Mouse (Mus musculus) midbrain, embryonic 13.5 days (tissue): ENCODE data around the gene Dck. TPM values are rescaled to one million over a fixed set of nuclear protein-coding genes. Genes with fewer than 3 reads are reported as not detected.

Experiments used
- ATAC-seq: fragments of 200-750 bp; cut with Nextera tagmentation; 2 replicates; pipeline ENCODE4 v1.8.0; 2017; ENCODE audit warnings: mild to moderate bottlenecking, moderate TSS enrichment, moderate library complexity
- H3K27ac ChIP-seq: fragments of 300-500 bp; sonication (generic); 2 replicates; pipeline ENCODE4 v1.5.1; 2015; ENCODE audit warnings: inconsistent platforms, mild to moderate bottlenecking, moderate library complexity
- H3K27me3 ChIP-seq: fragments of 300-500 bp; sonication (generic); 2 replicates; pipeline ENCODE4 v1.6.1; 2015; ENCODE audit warnings: mild to moderate bottlenecking, inconsistent platforms
- H3K36me3 ChIP-seq: fragments of 300-500 bp; sonication (generic); 2 replicates; pipeline ENCODE4 v1.6.1; 2015; ENCODE audit warnings: mild to moderate bottlenecking, inconsistent platforms
- H3K4me1 ChIP-seq: fragments of 300-500 bp; sonication (generic); replicated peaks from 2 replicates; pipeline ENCODE4 v1.6.1; 2015; ENCODE audit warnings: inconsistent platforms
- H3K4me2 ChIP-seq: fragments of 300-500 bp; sonication (generic); replicated peaks from 2 replicates; pipeline ENCODE4 v1.6.1; 2015; ENCODE audit warnings: moderate library complexity, mild to moderate bottlenecking, inconsistent platforms
- H3K4me3 ChIP-seq: fragments of 300-500 bp; sonication (generic); replicated peaks from 2 replicates; pipeline ENCODE4 v1.5.1; 2015; ENCODE audit warnings: mild to moderate bottlenecking, inconsistent platforms
- H3K9ac ChIP-seq: fragments of 300-500 bp; sonication (generic); replicated peaks from 2 replicates; pipeline ENCODE4 v1.6.1; 2015; ENCODE audit warnings: mild to moderate bottlenecking, inconsistent platforms
- H3K9me3 ChIP-seq: fragments of 300-500 bp; sonication (generic); 2 replicates; pipeline ENCODE4 v1.6.1; 2016; ENCODE audit warnings: mild to moderate bottlenecking, inconsistent platforms
- WGBS: fragments of 180-500 bp; shearing (Covaris S2); methylation state at CpG from one replicate; pipeline ENCODE4 v1.1.7; 2015; 5-methylcytosine and 5-hydroxymethylcytosine counted together
- polyA plus RNA-seq: library from polyadenylated mRNA; unstranded; fragments of >200 nt; fragmentation: Nextera tagmentation; extraction: Ambion mirVana; gene quantifications from 2 replicates; pipeline ENCODE4 v1.2.1, GENCODE M21; 2015

Gene Dck
- polyA plus RNA-seq, 1 experiment from 2014 or later, result 82.1 TPM

- Histone ChIP-seq H3K27ac (no peak overlapping the region), H3K36me3 (no peaks in the 10 kb centered on the region), H3K9ac (no peak overlapping the region), H3K4me3 (no peak overlapping the region), H3K27me3 (no peaks in the 10 kb centered on the region), H3K4me1 (no peaks in the 10 kb centered on the region), H3K9me3 (no peaks in the 10 kb centered on the region), H3K4me2 (no peak overlapping the region)
- no peak for ATAC-seq
- 54% methylated on average over 9 of the region's 9 CpGs for WGBS
Observed at GRCm38 (mm10) chr5:88795910-88796584, 31.3 kb downstream of the Dck start.

DNA sequence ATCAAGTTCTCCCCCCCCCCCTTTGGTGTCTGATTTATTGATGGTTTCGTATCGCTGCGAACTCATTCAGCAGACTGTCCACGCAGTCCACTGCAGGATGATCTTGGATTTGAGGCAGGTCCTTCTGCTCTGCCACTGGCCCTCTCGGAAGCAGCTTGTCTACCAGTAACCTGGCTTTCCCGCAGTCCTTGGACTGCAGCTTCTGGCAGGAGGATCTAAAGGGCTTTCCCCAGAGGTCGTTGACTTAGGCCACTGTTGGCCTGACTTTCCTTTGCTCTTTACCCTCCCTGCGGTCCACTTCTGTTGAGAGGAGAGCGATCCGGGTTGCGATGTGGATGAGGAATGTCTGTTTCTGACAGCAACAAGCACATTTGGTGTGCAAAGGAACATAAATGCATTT is 31.8 kb downstream of the Dck start:
- no peak overlapping the region for H3K4me3 ChIP-seq
- H3K4me2 ChIP-seq, result no peak overlapping the region
- H3K9me3 ChIP-seq, result no peaks in the 10 kb centered on the region
- WGBS, result 77% methylated on average over 11 of the region's 11 CpGs
- no peaks in the 10 kb centered on the region for H3K27me3 ChIP-seq
- ATAC-seq, result no peak
- no peak overlapping the region for H3K9ac ChIP-seq
- H3K4me1 ChIP-seq, result no peaks in the 10 kb centered on the region
- H3K27ac ChIP-seq, result no peak overlapping the region
- H3K36me3 ChIP-seq, result no peaks in the 10 kb centered on the region

DNA sequence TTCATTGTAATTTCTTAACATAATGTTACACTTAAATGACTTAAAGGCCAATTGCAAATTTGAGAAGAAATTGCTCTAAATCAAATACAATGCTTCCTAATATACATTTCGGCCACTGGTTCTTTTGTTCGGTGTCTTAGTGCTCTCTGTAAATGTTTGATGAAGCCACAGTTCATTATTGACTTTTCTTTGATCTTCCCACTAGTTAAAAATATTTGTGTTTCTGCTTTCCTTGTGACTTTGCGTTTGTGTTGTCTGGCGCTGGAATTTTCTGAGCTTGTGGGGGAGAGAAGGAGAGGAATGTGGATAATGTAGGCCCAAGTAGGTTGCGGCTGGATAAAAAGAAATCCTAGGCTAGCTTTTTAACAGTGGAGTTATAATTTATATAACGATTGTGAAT is 32.3 kb downstream of the Dck start:
- 83% methylated on average over 6 of the region's 6 CpGs for WGBS
- Histone ChIP-seq H3K27ac (no peak overlapping the region), H3K9ac (no peak overlapping the region), H3K4me3 (no peak overlapping the region), H3K4me1 (no peaks in the 10 kb centered on the region), H3K27me3 (no peaks in the 10 kb centered on the region), H3K4me2 (no peak overlapping the region), H3K9me3 (no peaks in the 10 kb centered on the region), H3K36me3 (no peaks in the 10 kb centered on the region)
- no peak for ATAC-seq

DNA sequence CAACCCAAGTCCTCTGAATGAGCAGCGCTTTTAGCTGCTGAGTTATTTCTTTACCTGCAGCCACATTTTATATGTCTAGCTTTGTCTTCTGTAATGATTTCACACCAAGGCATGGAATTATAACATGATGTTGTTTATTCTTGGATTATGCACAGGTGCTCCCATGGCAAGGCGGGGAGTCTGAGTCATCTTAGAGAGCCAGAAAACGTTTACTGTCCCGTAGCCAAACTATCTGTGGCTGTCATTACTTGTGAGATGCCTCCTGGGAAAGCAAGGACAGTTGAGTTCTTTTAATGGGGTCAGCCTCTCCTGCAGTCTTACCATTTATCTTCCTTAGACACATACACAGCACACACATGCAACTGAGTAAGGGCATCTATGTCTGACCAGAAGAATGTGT is 40.8 kb downstream of the Dck start:
- H3K27me3 ChIP-seq, result no peaks in the 10 kb centered on the region
- no peak overlapping the region for H3K4me3 ChIP-seq
- 0 out of 2 replicates have a peak, but pooled peaks cover 6% of the 10 kb centered on the region for H3K4me1 ChIP-seq
- ATAC-seq, result no peak
- no peak overlapping the region for H3K9ac ChIP-seq
- H3K9me3 ChIP-seq, result no peaks in the 10 kb centered on the region
- no peaks in the 10 kb centered on the region for H3K36me3 ChIP-seq
- 93% methylated on average over 4 of the region's 4 CpGs for WGBS
- no peak overlapping the region for H3K27ac ChIP-seq
- no peak overlapping the region for H3K4me2 ChIP-seq

GRCm38 (mm10) chr5:88806278-88806677 is 41.5 kb downstream of the Dck start:
- Histone ChIP-seq H3K27me3 (no peaks in the 10 kb centered on the region), H3K9me3 (no peaks in the 10 kb centered on the region), H3K4me3 (no peak overlapping the region), H3K36me3 (no peaks in the 10 kb centered on the region), H3K9ac (0 out of 2 replicates have a peak overlapping the region, but pooled peaks have one; percentile 6), H3K4me1 (0 out of 2 replicates have a peak, but pooled peaks cover 6% of the 10 kb centered on the region), H3K4me2 (no peak overlapping the region), H3K27ac (no peak overlapping the region)
- 23% methylated on average over 5 of the region's 5 CpGs for WGBS
- ATAC-seq, result no peak

- H3K9me3 ChIP-seq, result no peaks in the 10 kb centered on the region
- 36% methylated on average over 9 of the region's 9 CpGs for WGBS
- H3K27me3 ChIP-seq, result no peaks in the 10 kb centered on the region
- ATAC-seq, result no peak
- no peak overlapping the region for H3K27ac ChIP-seq
- no peaks in the 10 kb centered on the region for H3K36me3 ChIP-seq
- H3K4me1 ChIP-seq, result 0 out of 2 replicates have a peak, but pooled peaks cover 6% of the 10 kb centered on the region
- no peak overlapping the region for H3K4me3 ChIP-seq
- no peak overlapping the region for H3K4me2 ChIP-seq
- H3K9ac ChIP-seq, result no peak overlapping the region
Observed at GRCm38 (mm10) chr5:88807342-88807741, 42.5 kb downstream of the Dck start.

- ATAC-seq, result no peak
- Histone ChIP-seq H3K4me2 (no peak overlapping the region), H3K4me3 (no peak overlapping the region), H3K36me3 (no peaks in the 10 kb centered on the region), H3K9ac (no peak overlapping the region), H3K9me3 (no peaks in the 10 kb centered on the region), H3K27me3 (no peaks in the 10 kb centered on the region), H3K27ac (no peak overlapping the region), H3K4me1 (no peaks in the 10 kb centered on the region)
- WGBS, result 90% methylated on average over 2 of the region's 2 CpGs
Observed at GRCm38 (mm10) chr5:88813188-88813587, 48.4 kb downstream of the Dck start.

DNA sequence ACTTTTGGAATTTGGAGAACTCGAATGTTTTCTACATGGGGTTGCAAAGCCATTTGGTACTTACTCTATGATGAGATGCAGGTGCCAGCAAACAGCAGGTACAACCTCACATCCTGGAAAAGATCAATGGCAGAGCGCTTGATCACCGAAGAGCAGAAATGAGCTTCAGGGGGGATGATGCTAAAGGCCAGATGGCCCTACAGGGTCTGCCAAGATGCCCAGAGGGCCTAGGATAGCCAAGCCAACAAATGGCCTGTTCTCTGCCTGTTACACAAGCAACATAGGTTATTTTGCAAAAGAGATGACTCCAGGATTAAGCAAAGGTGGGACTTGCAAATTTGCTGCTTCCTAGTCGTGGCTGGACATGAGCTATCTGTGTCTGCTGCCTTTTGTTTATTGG is 49.8 kb downstream of the Dck start:
- Histone ChIP-seq H3K4me1 (no peaks in the 10 kb centered on the region), H3K27ac (no peak overlapping the region), H3K9ac (no peak overlapping the region), H3K9me3 (no peaks in the 10 kb centered on the region), H3K27me3 (no peaks in the 10 kb centered on the region), H3K4me2 (no peak overlapping the region), H3K36me3 (no peaks in the 10 kb centered on the region), H3K4me3 (no peak overlapping the region)
- 78% methylated on average over 4 of the region's 4 CpGs for WGBS
- no peak for ATAC-seq

DNA sequence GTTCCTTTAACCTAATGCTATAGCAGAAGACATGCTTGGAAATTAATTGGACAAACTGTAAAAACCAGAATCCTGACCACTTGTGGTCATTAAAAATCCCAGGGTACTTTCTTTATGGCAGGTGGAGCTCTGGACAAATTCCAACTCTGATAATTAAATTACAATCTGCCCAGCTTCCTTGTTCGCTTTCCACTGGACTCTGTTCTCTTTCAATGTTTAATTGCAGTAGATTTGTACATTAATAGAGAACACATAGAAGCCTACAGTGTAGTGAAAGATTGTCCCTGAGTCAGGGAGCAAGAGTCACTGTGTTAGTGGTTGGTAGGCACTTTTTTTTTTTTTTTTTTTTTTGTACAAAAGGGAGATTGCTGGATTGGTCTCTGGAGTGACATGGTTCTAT is 56.7 kb downstream of the Dck start:
- no peak overlapping the region for H3K27ac ChIP-seq
- no peak overlapping the region for H3K4me3 ChIP-seq
- no peaks in the 10 kb centered on the region for H3K9me3 ChIP-seq
- no peaks in the 10 kb centered on the region for H3K27me3 ChIP-seq
- 0 out of 2 replicates have a peak, but pooled peaks cover 3% of the 10 kb centered on the region for H3K4me1 ChIP-seq
- no peak for ATAC-seq
- H3K36me3 ChIP-seq, result no peaks in the 10 kb centered on the region
- no peak overlapping the region for H3K9ac ChIP-seq
- 84% methylated on average over 1 of the region's 1 CpGs for WGBS
- H3K4me2 ChIP-seq, result no peak overlapping the region

GRCm38 (mm10) chr5:88824838-88825237 is 60.0 kb downstream of the Dck start:
- ATAC-seq, result no peak
- Histone ChIP-seq H3K4me3 (no peak overlapping the region), H3K36me3 (no peaks in the 10 kb centered on the region), H3K9ac (no peak overlapping the region), H3K9me3 (no peaks in the 10 kb centered on the region), H3K4me1 (0 out of 2 replicates have a peak, but pooled peaks cover 3% of the 10 kb centered on the region), H3K27me3 (no peaks in the 10 kb centered on the region), H3K4me2 (no peak overlapping the region), H3K27ac (no peak overlapping the region)
- WGBS, result 65% methylated on average over 10 of the region's 10 CpGs

DNA sequence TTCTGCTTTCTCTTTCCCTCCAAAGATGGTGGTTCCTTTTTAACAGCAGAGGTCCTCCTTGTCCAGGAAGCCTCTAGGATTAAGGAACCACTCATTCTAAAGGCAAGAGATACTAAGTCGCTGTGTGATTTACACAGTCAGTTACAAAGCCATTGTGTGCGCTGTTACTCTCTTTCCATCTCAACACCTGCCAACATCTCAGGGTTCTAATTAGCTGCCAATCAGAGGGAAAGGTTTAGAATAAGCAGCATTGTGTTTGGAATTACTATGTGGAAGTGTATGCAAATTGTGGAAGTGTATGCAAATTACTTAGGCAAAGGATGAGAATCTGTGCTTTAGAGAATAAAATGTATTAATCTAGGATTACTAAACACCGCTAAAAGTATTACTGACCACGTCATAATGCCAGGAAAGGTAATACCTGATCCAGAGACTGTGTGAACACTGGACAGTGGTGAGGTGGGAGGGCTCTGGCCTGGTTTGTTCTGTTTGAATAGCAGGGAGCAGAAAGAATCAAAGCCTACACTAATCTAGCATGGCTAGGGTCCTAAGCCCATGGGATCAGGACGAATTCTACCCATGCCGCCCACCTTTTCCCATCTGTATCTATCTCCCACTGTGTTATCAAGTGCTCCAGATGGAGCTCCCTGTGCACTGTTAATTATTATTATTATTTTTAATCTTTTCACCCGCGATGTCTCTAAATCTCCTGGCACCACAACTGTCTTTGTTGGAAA is 65.2 kb downstream of the Dck start:
- H3K9ac ChIP-seq, result no peak overlapping the region
- no peaks in the 10 kb centered on the region for H3K27me3 ChIP-seq
- H3K4me3 ChIP-seq, result no peak overlapping the region
- H3K4me2 ChIP-seq, result no peak overlapping the region
- no peaks in the 10 kb centered on the region for H3K9me3 ChIP-seq
- H3K27ac ChIP-seq, result no peak overlapping the region
- 0 out of 2 replicates have a peak, but pooled peaks cover 5% of the 10 kb centered on the region for H3K4me1 ChIP-seq
- 57% methylated on average over 8 of the region's 8 CpGs for WGBS
- H3K36me3 ChIP-seq, result no peaks in the 10 kb centered on the region
- ATAC-seq, result peak; percentile 77

DNA sequence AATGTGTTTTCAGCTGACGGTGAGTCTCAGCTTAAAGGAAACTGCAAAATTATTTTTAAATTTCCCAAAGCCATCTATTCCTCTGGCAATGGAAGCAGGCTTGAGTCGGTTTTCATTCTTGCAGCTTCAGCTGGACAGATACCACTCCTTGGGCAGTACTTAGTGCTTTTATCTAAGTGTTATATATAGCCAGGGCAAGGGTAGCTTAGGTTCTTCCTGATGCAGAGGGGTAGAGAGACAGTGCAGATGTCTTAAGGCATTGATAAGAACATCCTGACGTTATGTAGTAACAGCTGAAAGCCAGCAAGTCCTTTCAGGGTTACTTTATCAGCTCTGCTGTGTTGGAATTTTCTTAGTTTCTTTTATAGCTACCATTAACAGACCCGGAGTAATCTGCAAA is 66.1 kb downstream of the Dck start:
- Histone ChIP-seq H3K4me3 (no peak overlapping the region), H3K36me3 (no peaks in the 10 kb centered on the region), H3K9ac (no peak overlapping the region), H3K9me3 (no peaks in the 10 kb centered on the region), H3K4me1 (0 out of 2 replicates have a peak, but pooled peaks cover 5% of the 10 kb centered on the region), H3K27me3 (no peaks in the 10 kb centered on the region), H3K27ac (no peak overlapping the region), H3K4me2 (no peak overlapping the region)
- 71% methylated on average over 4 of the region's 4 CpGs for WGBS
- ATAC-seq, result no peak
